Mouse (Mus musculus) cerebellum, postnatal 25 days (tissue): ENCODE measurements at regions not wholly inside any gene's neighbourhood (a gene's known extent, or its start where the extent isn't known, plus 50 kb on each side); places are given as distances from the start of the nearest gene placed in this dataset.
A peak's percentile ranks its signal among the peaks of the same experiment; 100 is the strongest.

Source experiments
- DNase-seq, 2 experiments: peaks; one replicate each; pipeline ENCODE4 v3.0.0; 2021; ENCODE audit warnings: mixed read lengths in 2 of 2

- peak in 1 of 2 experiments; percentile 2 for DNase-seq
These were observed 577.0 kb upstream of the Large1 start for GRCm38 (mm10) chr8:73930344-73930743.

GRCm38 (mm10) chr8:73925515-73926241 is 572.3 kb upstream of the Large1 start:
- DNase-seq, result no peak

- no peak for DNase-seq
These were observed 569.8 kb upstream of the Large1 start for GRCm38 (mm10) chr8:73923181-73923580.

GRCm38 (mm10) chr8:73921158-73921557 is 567.8 kb upstream of the Large1 start:
- DNase-seq, result no peak

- DNase-seq, result no peak
These were observed 567.2 kb upstream of the Large1 start for GRCm38 (mm10) chr8:73920564-73920963.

GRCm38 (mm10) chr8:73905071-73905470 is 551.7 kb upstream of the Large1 start:
- no peak for DNase-seq

- no peak for DNase-seq
These were observed 550.5 kb upstream of the Large1 start for GRCm38 (mm10) chr8:73903838-73904237.

GRCm38 (mm10) chr8:73885976-73886375 is 532.6 kb upstream of the Large1 start:
- DNase-seq, result no peak

- DNase-seq, result no peak
These were observed 528.3 kb upstream of the Large1 start for GRCm38 (mm10) chr8:73881606-73882005.
